Mouse (Mus musculus): ENCODE data around the gene Aco2.

GRCm38 (mm10) chr15:81886795-81887550 lies 14.9 kb downstream of the Aco2 start:
- TF ChIP-seq GATA1 (IDR thresholded peaks at IDR 0.05; ENCODE audit: borderline replicate concordance, low read length) (no peak), FLI1 (IDR thresholded peaks at IDR 0.05; ENCODE audit: low read length) (no peak)

Measured in megakaryocyte, embryonic 14.5 days (primary cell).